Mouse (Mus musculus): ENCODE data around the gene Spo11. TPM values are rescaled to one million over a fixed set of nuclear protein-coding genes. Genes with fewer than 3 reads are reported as not detected.

Spo11 gene
- total RNA-seq, 2 experiments from 2014 or later = not detected

- DNase-seq = no peak
Measured at GRCm38 (mm10) chr2:173034998-173035397, 57.5 kb downstream of the Spo11 start.

- DNase-seq = no peak
Measured at GRCm38 (mm10) chr2:173035653-173036052, 58.2 kb downstream of the Spo11 start.

- no peak for DNase-seq
Measured at GRCm38 (mm10) chr2:173036055-173036454, 58.6 kb downstream of the Spo11 start.

GRCm38 (mm10) chr2:173036611-173037010 lies 59.1 kb downstream of the Spo11 start:
- no peak for DNase-seq

GRCm38 (mm10) chr2:173037347-173037746 lies 59.8 kb downstream of the Spo11 start:
- no peak for DNase-seq

GRCm38 (mm10) chr2:173037827-173038607 lies 60.5 kb downstream of the Spo11 start:
- DNase-seq = no peak

- no peak for DNase-seq
Measured at GRCm38 (mm10) chr2:173039041-173039440, 61.5 kb downstream of the Spo11 start.

GRCm38 (mm10) chr2:173040803-173041202 lies 63.3 kb downstream of the Spo11 start:
- DNase-seq = no peak

GRCm38 (mm10) chr2:173041242-173041641 lies 63.7 kb downstream of the Spo11 start:
- no peak for DNase-seq

GRCm38 (mm10) chr2:173041893-173042292 lies 64.4 kb downstream of the Spo11 start:
- DNase-seq = no peak

GRCm38 (mm10) chr2:173042504-173043162 lies 65.1 kb downstream of the Spo11 start:
- DNase-seq = no peak

Other genes starting within 250 kb of the Spo11 start
- gene Bmp7, start 37.4 kb upstream of the Spo11 start, total RNA-seq (2021) = 10 to 100 TPM; 16.1 to 20.1 TPM
- gene Rae1, start 22.4 kb downstream of the Spo11 start, total RNA-seq (2021) = 10 to 100 TPM; 55.9 to 60.3 TPM
- 100 to 1,000 TPM; 112 to 126 TPM for gene Rbm38, start 42.8 kb downstream of the Spo11 start, total RNA-seq (2021)
- under 1 TPM; 0.14 TPM for gene Ctcfl, start 141.8 kb downstream of the Spo11 start, total RNA-seq (2021)
- 1 to 10 TPM; 4.6 to 5.4 TPM for gene Pck1, start 175.3 kb downstream of the Spo11 start, total RNA-seq (2021)
- under 1 TPM in 1 of 2 experiments, not detected in 1; 0.14 TPM for gene Zbp1, start 241.2 kb downstream of the Spo11 start, total RNA-seq (2021)